Mouse (Mus musculus) erythroblast, embryonic 14.5 days (primary cell): ENCODE results near the gene Aldh2.

Experiments
- GATA1 ChIP-seq: IDR thresholded peaks from 2 replicates; pipeline ENCODE4 v1.6.1; 2012; ENCODE audit warnings: low read length, inconsistent platforms, mixed read lengths
- TAL1 ChIP-seq: IDR thresholded peaks from 3 replicates; pipeline ENCODE4 v1.6.1; 2012; ENCODE audit warnings: low read length, inconsistent platforms, mixed read lengths

DNA sequence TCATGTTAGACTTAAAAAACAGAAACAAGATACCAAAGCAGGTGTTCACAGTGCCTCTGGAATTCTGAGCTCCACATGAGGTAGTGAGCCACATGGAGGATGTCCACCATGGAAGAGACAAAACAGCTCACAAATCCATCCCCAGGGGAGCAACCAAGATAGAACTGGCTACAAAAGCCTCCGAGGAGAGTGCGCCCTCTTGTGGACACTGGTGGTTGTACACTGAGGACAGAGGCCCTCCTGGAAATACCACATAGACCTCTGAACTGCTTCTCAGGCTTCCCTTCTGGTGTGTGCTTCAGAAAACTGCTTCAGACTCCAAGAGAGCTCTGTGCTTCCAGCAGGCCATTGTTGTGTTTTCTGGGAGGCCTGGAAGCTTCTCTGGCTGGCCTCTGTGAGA lies 12.5 kb upstream of the Aldh2 start:
- TF ChIP-seq GATA1, result no peak
- TF ChIP-seq TAL1, result no peak
